Mouse (Mus musculus) CH12.LX (cell line): ENCODE data around the gene Rnf7.

ENCODE experiments used
- CTCF ChIP-seq, 2 experiments: IDR thresholded peaks in 1 of 2; conservative IDR thresholded peaks in 1 of 2; 2 replicates each; pipeline ENCODE4 v1.5.1; 2011 to 2012; ENCODE audit warnings: low read depth in 2 of 2, low read length in 2 of 2, improper control_type of control experiment in 1 of 2, inconsistent platforms in 1 of 2, mild to moderate bottlenecking in 1 of 2, moderate library complexity in 1 of 2
- EP300 ChIP-seq: IDR thresholded peaks from 2 replicates; pipeline ENCODE4 v1.6.1; 2011; ENCODE audit warnings: low read length, improper control_type of control experiment
- GABPA ChIP-seq: IDR thresholded peaks from 2 replicates; pipeline ENCODE4 v1.6.1; 2012; ENCODE audit warnings: low read depth, low read length, improper control_type of control experiment, inconsistent platforms; ENCODE audit not compliant: insufficient replicate concordance
- JUND ChIP-seq: conservative IDR thresholded peaks from 2 replicates; pipeline ENCODE4 v1.6.1; 2011; ENCODE audit warnings: low read depth, low read length, improper control_type of control experiment
- POLR2A ChIP-seq: IDR thresholded peaks from 2 replicates; pipeline ENCODE4 v1.6.1; 2011; ENCODE audit warnings: low read depth, mild to moderate bottlenecking, improper control_type of control experiment, low read length
- POLR2AphosphoS2 ChIP-seq: IDR thresholded peaks from 2 replicates; pipeline ENCODE4 v1.6.1; 2011; ENCODE audit warnings: low read depth, low read length, improper control_type of control experiment
- UBTF ChIP-seq: IDR thresholded peaks from 2 replicates; pipeline ENCODE4 v1.6.1; 2012; ENCODE audit warnings: low read depth, mild to moderate bottlenecking, inconsistent platforms, low read length, improper control_type of control experiment, moderate library complexity
- USF1 ChIP-seq: IDR thresholded peaks from 2 replicates; pipeline ENCODE4 v1.6.1; 2014; ENCODE audit warnings: low read depth, mild to moderate bottlenecking, inconsistent platforms, low read length, improper control_type of control experiment
- ZC3H11A ChIP-seq: IDR thresholded peaks from 2 replicates; pipeline ENCODE4 v1.6.1; 2012; ENCODE audit warnings: low read depth, mild to moderate bottlenecking, inconsistent platforms, low read length, improper control_type of control experiment
- ZMIZ1 ChIP-seq: IDR thresholded peaks from 2 replicates; pipeline ENCODE4 v1.6.1; 2012; ENCODE audit warnings: low read depth, mild to moderate bottlenecking, inconsistent platforms, low read length, improper control_type of control experiment

GRCm38 (mm10) chr9:96428336-96429046 lies 50.0 kb downstream of the Rnf7 start:
- TF ChIP-seq ZC3H11A (no peak), EP300 (no peak), POLR2AphosphoS2 (no peak), ZMIZ1 (no peak), POLR2A (no peak), UBTF (no peak), CTCF (conservative IDR thresholded peaks at IDR 0.05 in 1 of 2, IDR thresholded peaks at IDR 0.05 in 1 of 2; ENCODE audit: low read depth in 2 of 2, low read length in 2 of 2) (no peak), JUND (no peak), USF1 (no peak), GABPA (no peak)
